Mouse (Mus musculus) erythroblast, adult 5-6 weeks (primary cell): ENCODE data around the gene Jmjd1c. TPM values are rescaled to one million over a fixed set of nuclear protein-coding genes. Genes with fewer than 3 reads are reported as not detected.
A peak's percentile ranks its signal among the peaks of the same experiment; 100 is the strongest.

Source experiments
- ATAC-seq: replicated peaks from 2 replicates; pipeline ENCODE4 v1.8.0; 2016; ENCODE audit warnings: moderate number of reproducible peaks, mild to moderate bottlenecking, moderate TSS enrichment, inconsistent platforms; ENCODE audit not compliant: poor library complexity, low FRiP score, severe bottlenecking
- total RNA-seq, 2 experiments: library from RNA; stranded (forward) in 1 of 2; stranded (reverse) in 1 of 2; fragments of 150-400 nt in 1 of 2; fragments of 200-764, 138-1000 nt in 1 of 2; gene quantifications; 2 replicates each; pipeline versions ENCODE4 v1.2.3 to v1.2.4; 2015 to 2017; ENCODE audit warnings: low replicate concordance in 2 of 2

Gene Jmjd1c
- total RNA-seq, 2 experiments from 2014 or later, result 25.4 to 36.3 TPM

GRCm38 (mm10) chr10:67213720-67214119, 117.8 kb downstream of the Jmjd1c start:
- no peak for ATAC-seq

DNA sequence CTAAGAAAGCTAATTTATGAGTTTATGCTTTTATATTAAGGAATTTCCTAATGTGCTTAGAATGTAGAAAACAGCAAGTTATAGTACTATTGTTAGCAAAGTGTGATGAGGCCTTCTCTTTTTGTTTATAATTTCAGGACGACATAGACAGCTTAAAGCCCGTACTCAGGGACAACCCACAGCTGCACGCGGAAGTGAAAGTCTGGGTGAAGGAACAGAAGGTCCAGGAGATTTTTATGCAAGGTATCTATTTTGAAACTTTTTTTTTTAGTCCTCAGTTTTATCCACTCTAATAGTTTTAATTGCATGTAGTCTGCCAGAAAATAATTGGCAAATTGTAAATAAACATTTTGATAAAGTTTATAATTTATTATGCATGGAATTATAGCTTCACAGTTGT, 119.2 kb downstream of the Jmjd1c start:
- no peak for ATAC-seq

- ATAC-seq, result no peak
Observed at GRCm38 (mm10) chr10:67216872-67217271, 120.9 kb downstream of the Jmjd1c start.

DNA sequence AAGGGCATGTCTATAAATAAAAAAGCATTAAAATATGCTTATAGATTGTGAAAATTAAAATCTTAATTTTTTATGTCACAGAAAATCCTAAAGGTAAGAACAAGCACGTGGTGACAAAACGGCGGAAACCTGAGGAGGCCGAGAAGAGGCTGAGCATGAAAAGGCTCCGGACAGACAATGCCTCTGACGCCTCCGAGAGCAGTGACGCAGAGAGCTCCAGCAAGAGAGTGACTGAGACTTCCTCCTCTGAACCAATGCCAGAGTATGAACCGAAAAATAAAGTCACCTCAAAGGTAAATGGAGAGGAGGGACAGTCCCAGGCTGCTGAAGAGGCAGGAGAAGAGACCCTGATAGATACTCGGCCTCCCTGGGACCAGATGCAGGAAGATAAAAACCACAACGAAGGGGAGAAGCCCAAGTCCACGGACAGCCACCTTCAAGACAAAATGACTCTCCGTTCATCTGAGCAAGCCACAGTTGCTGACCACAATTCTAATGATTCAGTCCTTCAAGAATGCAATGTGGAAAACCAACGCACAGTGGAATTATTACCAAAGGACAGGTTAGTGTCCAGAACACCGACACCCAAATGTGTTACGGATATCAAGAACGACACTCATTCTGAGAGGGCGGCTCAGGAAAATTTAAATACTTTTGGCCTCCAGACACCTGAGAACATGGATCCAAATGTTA, 123.1 kb downstream of the Jmjd1c start:
- no peak for ATAC-seq

DNA sequence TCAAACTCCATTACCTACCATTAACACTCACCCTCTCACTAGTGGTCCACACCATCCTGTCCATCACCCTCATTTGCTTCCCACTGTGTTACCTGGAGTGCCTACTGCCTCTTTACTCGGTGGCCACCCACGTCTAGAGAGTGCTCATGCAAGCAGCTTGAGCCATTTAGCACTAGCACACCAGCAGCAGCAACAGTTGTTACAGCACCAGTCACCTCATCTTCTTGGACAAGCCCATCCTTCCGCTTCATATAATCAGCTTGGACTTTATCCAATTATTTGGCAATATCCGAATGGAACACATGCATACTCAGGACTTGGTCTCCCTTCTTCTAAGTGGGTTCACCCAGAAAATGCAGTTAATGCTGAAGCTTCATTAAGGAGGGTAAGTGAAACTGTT, 124.3 kb downstream of the Jmjd1c start:
- ATAC-seq, result no peak

- no peak for ATAC-seq
Observed at GRCm38 (mm10) chr10:67221284-67221683, 125.4 kb downstream of the Jmjd1c start.

- ATAC-seq, result no peak
Observed at GRCm38 (mm10) chr10:67223942-67224341, 128.0 kb downstream of the Jmjd1c start.

DNA sequence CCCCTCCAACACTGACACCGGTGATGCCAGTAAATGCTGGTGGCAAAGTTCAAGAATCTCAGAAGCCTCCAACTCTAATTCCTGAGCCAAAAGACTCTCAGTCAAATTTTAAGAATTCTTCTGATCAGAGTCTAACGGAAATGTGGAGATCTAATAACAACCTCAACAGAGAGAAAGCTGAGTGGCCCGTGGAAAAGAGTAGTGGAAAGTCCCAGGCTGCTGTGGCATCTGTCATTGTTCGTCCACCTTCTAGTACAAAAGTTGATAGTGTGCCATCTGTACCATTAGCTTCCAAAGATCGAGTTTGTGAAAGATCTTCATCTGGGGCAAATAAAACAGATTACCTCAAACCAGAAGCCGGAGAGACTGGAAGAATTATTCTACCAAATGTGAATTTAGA, 129.6 kb downstream of the Jmjd1c start:
- ATAC-seq, result no peak

GRCm38 (mm10) chr10:67226109-67226508, 130.2 kb downstream of the Jmjd1c start:
- no peak for ATAC-seq

GRCm38 (mm10) chr10:67226543-67226942, 130.6 kb downstream of the Jmjd1c start:
- no peak for ATAC-seq

- ATAC-seq, result no peak
Observed at GRCm38 (mm10) chr10:67230439-67230838, 134.5 kb downstream of the Jmjd1c start.

DNA sequence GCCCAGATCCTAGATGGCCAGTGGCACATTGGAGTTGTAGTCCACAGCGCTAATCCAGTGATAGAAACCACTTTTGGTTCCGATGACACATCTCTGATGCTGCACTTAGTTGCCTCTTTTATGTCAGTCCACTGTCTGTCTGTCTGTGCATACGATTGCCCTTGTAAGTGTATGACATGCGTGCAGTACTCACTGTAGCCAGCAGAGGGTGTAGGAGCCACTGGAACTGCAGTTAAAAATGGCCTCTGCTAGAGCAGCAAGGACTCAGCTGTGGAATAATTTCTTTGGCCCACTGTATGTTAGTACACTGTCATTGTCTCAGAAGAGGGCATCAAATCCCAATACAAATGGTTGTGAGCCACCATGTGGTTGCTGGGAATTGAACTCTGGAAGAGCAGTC, 151.2 kb downstream of the Jmjd1c start:
- peak; percentile 90 for ATAC-seq

DNA sequence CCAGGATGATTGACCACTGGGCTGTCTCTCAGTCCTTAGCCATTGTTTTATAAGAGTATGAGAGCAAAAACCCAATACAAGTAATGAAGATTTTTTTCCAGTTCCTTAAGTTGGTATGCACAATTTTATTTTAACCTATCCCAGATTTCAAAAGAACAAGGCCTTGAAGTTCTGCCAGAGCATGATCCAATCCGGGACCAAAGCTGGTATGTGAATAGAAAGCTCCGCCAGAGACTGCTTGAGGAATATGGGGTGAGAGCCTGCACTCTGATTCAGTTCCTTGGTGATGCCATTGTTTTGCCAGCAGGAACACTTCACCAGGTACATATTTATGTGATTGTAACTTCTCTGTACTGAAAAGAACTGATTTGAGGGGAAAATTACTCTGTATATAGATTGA, 153.6 kb downstream of the Jmjd1c start:
- no peak for ATAC-seq

GRCm38 (mm10) chr10:67250846-67251245, 154.9 kb downstream of the Jmjd1c start:
- ATAC-seq, result no peak

DNA sequence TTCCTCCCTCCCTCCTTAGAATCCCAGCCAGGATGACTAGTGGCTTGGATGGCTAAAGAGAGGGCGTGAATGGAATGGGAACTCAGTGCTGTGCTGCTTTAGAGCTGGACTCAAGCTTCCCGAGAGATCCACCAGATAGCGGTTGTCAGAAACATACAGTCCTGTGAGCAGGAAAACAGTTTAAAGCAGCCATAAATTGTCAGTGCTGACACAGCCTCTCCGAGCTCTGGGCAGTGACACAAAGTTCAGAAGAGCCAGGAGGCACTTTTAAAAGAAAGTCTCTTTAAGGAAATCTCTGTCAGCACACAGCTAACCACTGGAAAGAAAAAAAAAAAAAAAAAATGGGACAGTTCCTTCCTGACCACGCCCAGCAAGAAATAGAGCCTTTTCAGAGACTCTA, 156.4 kb downstream of the Jmjd1c start:
- no peak for ATAC-seq

GRCm38 (mm10) chr10:67253115-67253514, 157.2 kb downstream of the Jmjd1c start:
- no peak for ATAC-seq

DNA sequence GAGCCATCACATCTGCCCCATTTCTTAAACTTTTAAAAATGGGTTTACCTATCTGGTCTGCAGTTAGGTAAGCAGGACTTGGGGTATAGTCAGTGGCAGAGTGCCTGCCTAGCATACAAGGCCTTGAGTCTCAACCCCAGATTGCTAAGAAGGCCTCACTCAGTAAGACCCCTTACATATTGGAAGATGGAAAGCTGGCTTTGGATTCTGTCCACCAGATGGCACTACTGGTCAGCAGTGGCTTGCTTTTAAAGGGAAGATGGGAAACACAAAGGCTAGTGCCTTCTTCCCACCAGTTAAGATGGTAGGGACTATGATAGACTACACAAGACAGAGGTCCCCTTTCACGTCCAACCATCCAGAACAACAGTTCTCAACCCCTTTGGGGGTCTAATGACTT, 168.9 kb downstream of the Jmjd1c start:
- no peak for ATAC-seq

GRCm38 (mm10) chr10:67275916-67276315, 180.0 kb downstream of the Jmjd1c start:
- no peak for ATAC-seq

GRCm38 (mm10) chr10:67281852-67282251, 185.9 kb downstream of the Jmjd1c start:
- ATAC-seq, result no peak

- ATAC-seq, result no peak
Observed at GRCm38 (mm10) chr10:67282531-67282930, 186.6 kb downstream of the Jmjd1c start.

GRCm38 (mm10) chr10:67283516-67283915, 187.6 kb downstream of the Jmjd1c start:
- ATAC-seq, result no peak

DNA sequence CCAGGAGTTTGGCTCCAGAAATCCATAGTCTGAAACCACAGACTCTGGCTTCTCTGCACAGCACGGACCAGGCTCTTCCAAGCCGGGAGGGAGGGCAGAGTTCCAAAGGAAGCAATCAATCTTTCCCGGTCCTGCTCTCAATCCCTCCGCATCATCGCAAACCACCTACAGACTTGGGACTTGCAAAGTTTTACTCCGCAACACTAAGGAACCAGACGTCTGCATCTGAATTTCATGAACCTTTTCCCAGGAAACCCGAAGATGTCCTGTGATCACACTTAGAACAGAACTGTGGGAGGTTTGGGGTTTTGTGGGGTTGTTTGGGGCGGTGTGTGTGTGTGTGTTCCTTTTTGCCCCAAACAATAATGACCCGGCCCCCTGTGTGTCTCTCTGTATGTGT, 188.4 kb downstream of the Jmjd1c start:
- ATAC-seq, result peak; percentile 8; the same call in 1 of the 2 replicates
